Mouse (Mus musculus) MEL (cell line): ENCODE measurements at regions not wholly inside any gene's neighbourhood (a gene's known extent, or its start where the extent isn't known, plus 50 kb on each side); places are given as distances from the start of the nearest gene placed in this dataset.
"Not testable (repeated sequence)": the region's sequence is repeated elsewhere in the genome, so short reads cannot be mapped to it uniquely, and the experiment has no call there.

Experiments
- CHD1 ChIP-seq: IDR thresholded peaks from 2 replicates; pipeline ENCODE4 v1.6.1; 2012; ENCODE audit warnings: low read depth, mild to moderate bottlenecking, inconsistent platforms, low read length, improper control_type of control experiment
- CHD2 ChIP-seq: IDR thresholded peaks from 2 replicates; pipeline ENCODE4 v1.6.1; 2011; ENCODE audit warnings: low read length, improper control_type of control experiment
- CTCF ChIP-seq, 3 experiments: IDR thresholded peaks in 2 of 3; conservative IDR thresholded peaks in 1 of 3; 2 replicates each; pipeline ENCODE4 v1.5.1; 2011 to 2012; ENCODE audit warnings: low read length in 3 of 3, low read depth in 2 of 3, mild to moderate bottlenecking in 2 of 3, improper control_type of control experiment in 1 of 3, inconsistent platforms in 1 of 3, mixed read lengths in 1 of 3, moderate library complexity in 1 of 3; ENCODE audit not compliant: control insufficient read depth in 1 of 3, insufficient read depth in 1 of 3, poor library complexity in 1 of 3, severe bottlenecking in 1 of 3
- ETS1 ChIP-seq: IDR thresholded peaks from 2 replicates; pipeline ENCODE4 v1.6.1; 2012; ENCODE audit warnings: low read depth, mild to moderate bottlenecking, inconsistent platforms, low read length, improper control_type of control experiment, moderate library complexity
- GABPA ChIP-seq: IDR thresholded peaks from 2 replicates; pipeline ENCODE4 v1.6.1; 2012; ENCODE audit warnings: low read depth, mild to moderate bottlenecking, inconsistent platforms, low read length, improper control_type of control experiment, moderate library complexity
- GATA1 ChIP-seq: IDR thresholded peaks from 2 replicates; pipeline ENCODE4 v1.6.1; 2011; ENCODE audit warnings: low read depth, low read length, improper control_type of control experiment
- MAX ChIP-seq: IDR thresholded peaks from 2 replicates; pipeline ENCODE4 v1.6.1; 2011; ENCODE audit warnings: low read length, improper control_type of control experiment
- MAZ ChIP-seq: IDR thresholded peaks from 2 replicates; pipeline ENCODE4 v1.6.1; 2012; ENCODE audit warnings: low read depth, mild to moderate bottlenecking, inconsistent platforms, low read length, improper control_type of control experiment
- NRF1 ChIP-seq: IDR thresholded peaks from 2 replicates; pipeline ENCODE4 v1.6.1; 2014; ENCODE audit warnings: low read depth, mild to moderate bottlenecking, inconsistent platforms, low read length, improper control_type of control experiment, moderate library complexity; ENCODE audit not compliant: poor library complexity, insufficient read depth, severe bottlenecking
- POLR2A ChIP-seq, 2 experiments: IDR thresholded peaks; 2 replicates each; pipeline ENCODE4 v1.6.1; 2011 to 2012; ENCODE audit warnings: low read length in 2 of 2, mild to moderate bottlenecking in 2 of 2, control low read depth in 1 of 2, improper control_type of control experiment in 1 of 2, low read depth in 1 of 2, moderate library complexity in 1 of 2; ENCODE audit not compliant: control insufficient read depth in 1 of 2, insufficient read depth in 1 of 2, poor library complexity in 1 of 2
- POLR2AphosphoS2 ChIP-seq: IDR thresholded peaks from 2 replicates; pipeline ENCODE4 v1.6.1; 2011; ENCODE audit warnings: low read length, improper control_type of control experiment
- SIN3A ChIP-seq: IDR thresholded peaks from 2 replicates; pipeline ENCODE4 v1.6.1; 2012; ENCODE audit warnings: low read length, improper control_type of control experiment, inconsistent platforms
- TBP ChIP-seq: IDR thresholded peaks from 2 replicates; pipeline ENCODE4 v1.8.0; 2011; ENCODE audit warnings: low read depth, low read length, improper control_type of control experiment

DNA sequence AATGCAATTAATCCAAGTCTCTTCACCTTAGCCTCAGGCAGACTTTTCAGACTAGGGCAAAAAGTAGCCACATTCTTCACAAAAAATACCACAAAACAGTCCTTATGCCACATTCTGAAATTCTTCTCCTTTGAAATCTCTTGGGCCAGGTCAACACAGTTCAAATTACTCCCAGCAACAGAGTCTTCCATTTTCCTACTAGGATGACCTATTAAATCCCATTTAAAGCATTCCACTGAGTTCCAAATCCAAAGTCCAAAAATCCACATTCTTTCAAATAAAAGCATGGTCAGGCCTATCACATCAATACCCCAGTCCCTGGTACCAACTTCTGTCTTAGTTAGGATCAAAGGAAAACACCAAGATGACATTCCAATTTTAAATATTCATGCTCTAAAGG, 721.4 kb downstream of the Rapgef2 start:
- TF ChIP-seq GATA1; CTCF (IDR thresholded peaks at IDR 0.05 in 2 of 3, conservative IDR thresholded peaks at IDR 0.05 in 1 of 3; ENCODE audit: control insufficient read depth in 1 of 3, insufficient read depth in 1 of 3, low read depth in 2 of 3, low read length in 3 of 3, poor library complexity in 1 of 3, severe bottlenecking in 1 of 3); POLR2AphosphoS2; POLR2A (IDR thresholded peaks at IDR 0.05; ENCODE audit: control insufficient read depth in 1 of 2, insufficient read depth in 1 of 2, low read depth in 1 of 2, low read length in 2 of 2, poor library complexity in 1 of 2); CHD2; MAZ; TBP; NRF1; ETS1; MAX; SIN3A; CHD1; GABPA: not testable (repeated sequence)
